Mouse (Mus musculus): ENCODE results near the gene Camk2g. TPM values are rescaled to one million over a fixed set of nuclear protein-coding genes. Genes with fewer than 3 reads are reported as not detected.
"Not testable (repeated sequence)": the region's sequence is repeated elsewhere in the genome, so short reads cannot be mapped to it uniquely, and the experiment has no call there.

The Camk2g gene
- polyA plus RNA-seq, 1 experiment from 2014 or later = 180 TPM

DNA sequence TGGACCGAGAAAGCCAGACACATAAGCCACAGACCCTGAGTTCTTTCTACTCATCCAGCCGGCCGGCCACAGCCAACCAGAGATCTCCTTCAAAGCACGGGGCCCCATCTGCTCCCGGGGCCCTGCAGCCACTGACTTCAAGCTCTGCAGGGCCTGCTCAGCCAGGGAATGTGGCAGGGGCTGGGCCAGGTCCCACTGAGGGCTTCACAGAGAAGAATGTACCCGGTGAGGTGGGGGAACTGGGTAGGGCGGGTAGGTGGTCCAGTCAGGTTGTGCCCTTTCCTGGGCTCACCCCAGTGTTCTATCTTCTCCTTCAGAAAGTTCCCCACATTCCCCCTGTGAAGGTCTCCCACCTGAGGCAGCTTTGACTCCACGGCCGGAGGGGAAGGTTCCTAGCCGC is 75.4 kb downstream of the Camk2g start:
- WGBS = 93% methylated on average over 10 of the region's 10 CpGs
- no peak for ATAC-seq
- H3K9ac ChIP-seq (ENCODE audit: low read depth, low read length) = no peak overlapping the region
- H3K4me1 ChIP-seq (ENCODE audit: control insufficient read depth, insufficient read depth, low read length) = no peaks in the 10 kb centered on the region
- H3K4me2 ChIP-seq (ENCODE audit: low read length) = no peak overlapping the region
- H3K9me3 ChIP-seq (replicated peaks; ENCODE audit: control insufficient read depth, low read length, poor library complexity, severe bottlenecking) = no peaks in the 10 kb centered on the region
- no peak overlapping the region for H3K27ac ChIP-seq (ENCODE audit: low read length)
- H3K36me3 ChIP-seq (ENCODE audit: control insufficient read depth, insufficient read depth, low read length) = peaks cover 76% of the 10 kb centered on the region
- H3K27me3 ChIP-seq (ENCODE audit: control insufficient read depth, insufficient read depth, low read depth, low read length) = no peaks in the 10 kb centered on the region
- H3K4me3 ChIP-seq (ENCODE audit: low read depth, low read length) = no peak overlapping the region

DNA sequence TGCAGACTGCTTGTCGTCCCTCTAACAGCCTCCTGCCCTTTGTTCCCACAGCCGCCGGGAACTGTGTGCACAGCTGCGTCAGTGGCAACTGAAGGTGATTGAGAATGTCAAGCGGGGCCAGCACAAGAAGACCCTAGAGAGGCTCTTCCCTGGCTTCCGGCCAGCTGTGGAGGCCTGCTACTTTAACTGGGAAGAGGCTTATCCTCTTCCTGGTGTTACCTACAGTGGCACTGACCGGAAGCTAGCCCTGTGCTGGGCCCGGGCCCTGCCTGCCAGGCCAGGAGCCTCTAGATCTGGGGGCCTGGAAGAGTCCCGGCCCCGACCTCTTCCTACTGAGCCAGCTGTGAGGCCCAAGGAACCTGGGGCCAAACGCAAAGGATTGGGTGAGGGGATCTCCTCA is 80.1 kb downstream of the Camk2g start:
- Histone ChIP-seq H3K9ac (ENCODE audit: low read depth, low read length) (no peak overlapping the region), H3K9me3 (replicated peaks; ENCODE audit: control insufficient read depth, low read length, poor library complexity, severe bottlenecking) (no peaks in the 10 kb centered on the region), H3K27me3 (ENCODE audit: control insufficient read depth, insufficient read depth, low read depth, low read length) (no peaks in the 10 kb centered on the region), H3K4me3 (ENCODE audit: low read depth, low read length) (no peak overlapping the region), H3K4me2 (ENCODE audit: low read length) (no peak overlapping the region), H3K4me1 (ENCODE audit: control insufficient read depth, insufficient read depth, low read length) (peaks cover 9% of the 10 kb centered on the region), H3K36me3 (ENCODE audit: control insufficient read depth, insufficient read depth, low read length) (peaks cover 72% of the 10 kb centered on the region), H3K27ac (ENCODE audit: low read length) (no peak overlapping the region)
- 78% methylated on average over 10 of the region's 11 CpGs for WGBS
- no peak for ATAC-seq

DNA sequence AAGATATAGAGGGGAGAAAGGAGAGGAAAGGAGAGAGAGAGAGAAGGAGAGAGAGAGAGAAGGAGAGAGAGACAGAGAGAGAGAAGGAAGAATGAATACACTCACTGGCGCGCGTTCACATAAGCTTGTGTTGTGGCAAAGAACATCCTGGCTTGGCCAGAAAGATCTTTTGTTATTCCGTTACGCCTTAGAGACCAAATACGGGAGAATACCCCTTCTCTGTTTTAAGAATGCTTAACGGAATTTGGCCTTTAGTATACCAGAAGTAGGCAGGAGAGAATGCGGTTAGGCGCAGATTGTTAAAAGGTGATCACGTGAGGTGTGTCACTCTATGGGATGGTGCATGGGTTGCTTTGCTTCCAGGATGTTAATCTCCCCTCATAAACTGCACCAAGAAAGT is 85.6 kb downstream of the Camk2g start:
- Histone ChIP-seq H3K9me3 (replicated peaks; ENCODE audit: control insufficient read depth, low read length, poor library complexity, severe bottlenecking) (no peaks in the 10 kb centered on the region), H3K4me1 (ENCODE audit: control insufficient read depth, insufficient read depth, low read length) (peaks cover 28% of the 10 kb centered on the region), H3K27ac (ENCODE audit: low read length) (peak overlapping the region; percentile 96), H3K4me3 (ENCODE audit: low read depth, low read length) (peak overlapping the region; percentile 100), H3K9ac (ENCODE audit: low read depth, low read length) (peak overlapping the region; percentile 99), H3K4me2 (ENCODE audit: low read length) (peak overlapping the region; percentile 68), H3K27me3 (ENCODE audit: control insufficient read depth, insufficient read depth, low read depth, low read length) (no peaks in the 10 kb centered on the region), H3K36me3 (ENCODE audit: control insufficient read depth, insufficient read depth, low read length) (peaks cover 25% of the 10 kb centered on the region)
- ATAC-seq = no peak
- WGBS = 5% methylated on average over 10 of the region's 10 CpGs

DNA sequence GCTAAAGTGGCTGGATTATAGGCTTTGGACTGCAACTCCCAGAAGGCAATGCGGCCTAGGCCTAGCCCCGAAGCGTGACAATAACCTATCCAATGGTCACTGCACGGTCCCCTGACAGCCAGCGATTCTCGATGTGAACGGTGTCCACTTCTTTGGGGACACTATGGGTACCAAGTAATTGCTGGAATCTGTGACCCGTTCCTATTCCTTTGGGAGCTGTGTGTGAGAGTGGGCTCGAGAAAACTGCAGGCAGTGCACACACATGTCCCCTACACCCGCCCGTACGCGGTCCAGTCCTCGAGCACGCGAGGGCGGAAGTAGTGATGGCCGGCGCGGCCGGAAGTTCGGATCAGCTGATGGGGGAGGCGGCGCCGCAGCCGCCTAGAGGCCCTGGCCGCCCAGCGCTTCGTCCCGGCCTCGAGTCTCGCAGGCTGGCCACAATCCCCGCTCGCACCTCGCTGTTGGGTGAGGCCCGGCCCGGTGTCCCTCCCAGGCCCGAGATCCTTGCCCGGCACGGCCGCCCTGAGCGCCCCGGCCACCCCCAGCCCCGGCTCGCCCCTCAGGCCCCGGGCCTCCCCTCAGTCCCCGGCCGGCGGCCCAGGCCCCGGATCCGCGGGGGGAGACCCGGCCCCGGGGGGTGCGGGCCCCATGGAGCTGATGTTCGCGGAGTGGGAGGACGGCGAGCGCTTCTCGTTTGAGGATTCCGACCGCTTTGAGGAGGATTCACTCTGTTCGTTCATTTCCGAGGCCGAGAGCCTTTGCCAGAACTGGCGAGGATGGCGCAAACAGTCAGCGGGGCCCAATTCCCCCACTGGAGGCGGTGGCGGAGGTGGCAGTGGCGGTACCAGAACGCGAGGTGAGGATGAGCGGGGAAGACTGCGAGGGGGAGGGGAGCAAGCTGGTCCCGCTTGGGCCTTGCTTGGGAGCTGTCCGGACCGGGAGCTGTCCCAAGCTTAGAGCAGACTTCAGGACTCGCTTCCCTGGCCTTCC is 86.4 kb downstream of the Camk2g start, which contains the start of gene Zswim8:
Zswim8 (plus strand) TSS at position 352 of the 990 bp plus-strand sequence.
- Histone ChIP-seq H3K9ac (ENCODE audit: low read depth, low read length) (peak within 1 kb of the TSS; percentile 99), H3K9me3 (replicated peaks; ENCODE audit: control insufficient read depth, low read length, poor library complexity, severe bottlenecking) (no peaks in the 10 kb centered on the region), H3K36me3 (ENCODE audit: control insufficient read depth, insufficient read depth, low read length) (peaks cover 19% of the 10 kb centered on the region), H3K4me1 (ENCODE audit: control insufficient read depth, insufficient read depth, low read length) (peaks cover 28% of the 10 kb centered on the region), H3K4me2 (ENCODE audit: low read length) (peak within 1 kb of the TSS; percentile 68), H3K27ac (ENCODE audit: low read length) (peak within 1 kb of the TSS; percentile 96), H3K4me3 (ENCODE audit: low read depth, low read length) (peak within 1 kb of the TSS; percentile 100), H3K27me3 (ENCODE audit: control insufficient read depth, insufficient read depth, low read depth, low read length) (no peaks in the 10 kb centered on the region)
- WGBS = under 1% methylated on average over 72 of the region's 80 CpGs
- peak; percentile 96 for ATAC-seq

DNA sequence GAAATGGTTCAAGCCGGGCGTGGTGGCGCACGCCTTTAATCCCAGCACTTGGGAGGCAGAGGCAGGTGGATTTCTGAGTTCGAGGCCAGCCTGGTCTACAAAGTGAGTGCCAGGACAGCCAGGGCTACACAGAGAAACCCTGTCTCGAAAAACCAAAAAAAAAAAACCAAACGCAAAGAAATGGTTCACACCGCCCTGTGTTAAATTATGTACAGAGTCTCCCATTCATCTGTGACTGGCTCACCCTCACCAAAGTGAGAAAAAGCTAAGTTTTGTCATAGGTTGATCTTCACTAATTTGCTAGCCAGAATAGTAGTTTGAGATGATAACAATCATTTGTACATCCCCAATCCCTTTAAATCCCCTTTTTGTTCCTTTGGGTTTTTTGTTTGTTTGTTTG is 90.4 kb downstream of the Camk2g start:
- Histone ChIP-seq H3K4me3 (ENCODE audit: low read depth, low read length) (peak overlapping the region; percentile 87), H3K9ac (ENCODE audit: low read depth, low read length) (peak overlapping the region; percentile 86), H3K4me2 (ENCODE audit: low read length) (peak overlapping the region; percentile 73), H3K27ac (ENCODE audit: low read length) (peak overlapping the region; percentile 88), H3K4me1 (ENCODE audit: control insufficient read depth, insufficient read depth, low read length) (peaks cover 46% of the 10 kb centered on the region)
- not testable (repeated sequence) for ATAC-seq; H3K9me3 ChIP-seq (replicated peaks; ENCODE audit: control insufficient read depth, low read length, poor library complexity, severe bottlenecking); H3K36me3 ChIP-seq (ENCODE audit: control insufficient read depth, insufficient read depth, low read length); H3K27me3 ChIP-seq (ENCODE audit: control insufficient read depth, insufficient read depth, low read depth, low read length)
- WGBS = 9% methylated on average over 8 of the region's 8 CpGs

DNA sequence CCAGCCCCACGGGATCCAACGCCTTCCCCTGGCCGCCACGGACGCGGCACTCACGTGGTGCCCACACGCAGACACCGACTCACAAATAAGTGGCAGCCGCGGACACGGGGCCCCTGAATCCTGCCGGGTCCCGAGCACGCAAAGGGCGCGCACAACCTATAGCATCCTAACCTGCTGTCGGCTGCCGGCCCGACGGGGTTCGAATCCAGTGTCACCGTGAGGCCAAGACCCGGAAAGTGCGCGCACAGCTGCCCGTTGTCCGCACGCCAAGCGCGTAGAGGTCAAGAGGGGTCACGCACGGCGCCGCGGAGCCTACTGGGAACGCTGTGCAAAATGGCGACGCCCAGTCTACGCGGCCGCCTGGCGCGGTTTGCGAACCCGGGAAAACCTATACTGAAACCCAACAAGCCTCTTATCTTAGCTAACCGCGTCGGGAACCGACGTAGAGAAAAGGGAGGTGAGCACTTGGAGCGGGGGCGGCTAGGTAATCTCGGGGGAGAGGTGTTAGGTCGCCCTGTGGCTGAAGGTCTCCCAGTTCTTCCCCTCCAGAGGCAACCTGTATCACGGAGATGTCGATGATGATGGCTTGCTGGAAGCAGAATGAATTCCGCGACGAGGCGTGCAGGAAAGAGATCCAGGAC is 91.0 kb downstream of the Camk2g start, which contains the start of gene Chchd1:
Chchd1 (plus strand) TSS at position 266 of the 641 bp plus-strand sequence.
- WGBS = under 1% methylated on average over 61 of the region's 61 CpGs
- ATAC-seq = peak; percentile 60
- peaks cover 50% of the 10 kb centered on the region for H3K4me1 ChIP-seq (ENCODE audit: control insufficient read depth, insufficient read depth, low read length)

DNA sequence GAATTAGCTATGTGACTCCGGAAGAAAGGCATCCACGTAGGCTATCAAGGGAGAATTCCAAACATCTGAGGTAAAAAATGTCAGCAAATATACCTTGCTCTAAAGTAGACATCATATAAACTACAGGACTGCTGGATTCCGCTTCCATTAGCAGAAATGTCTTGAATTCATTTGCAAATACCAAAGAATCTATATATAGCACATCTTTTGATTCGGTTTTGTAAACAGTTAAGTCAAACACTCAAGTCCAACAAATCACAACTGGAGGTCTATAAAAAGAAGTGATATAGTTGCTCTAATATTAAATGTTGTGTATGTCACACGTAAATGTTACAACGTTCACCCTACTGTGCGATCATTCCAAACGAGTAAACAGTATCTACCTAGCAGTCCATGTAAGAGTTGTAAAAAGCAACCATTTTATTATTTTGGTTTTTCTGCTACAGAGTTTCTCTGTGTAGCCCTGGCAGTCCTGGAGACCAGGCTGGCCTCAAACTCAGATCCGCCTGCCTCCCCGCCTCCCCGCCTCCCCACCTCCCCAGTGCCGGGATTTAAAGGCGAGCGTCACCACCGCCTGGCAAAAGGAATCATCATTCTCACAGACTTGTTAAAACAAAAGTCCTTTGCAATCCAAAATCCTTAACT is 91.7 kb downstream of the Camk2g start:
- Histone ChIP-seq H3K9ac (ENCODE audit: low read depth, low read length) (peak overlapping the region; percentile 86), H3K36me3 (ENCODE audit: control insufficient read depth, insufficient read depth, low read length) (peaks cover 3% of the 10 kb centered on the region; the same call in 1 of the 2 replicates), H3K27ac (ENCODE audit: low read length) (peak overlapping the region; percentile 88), H3K9me3 (replicated peaks; ENCODE audit: control insufficient read depth, low read length, poor library complexity, severe bottlenecking) (no peaks in the 10 kb centered on the region), H3K4me2 (ENCODE audit: low read length) (peak overlapping the region; percentile 73), H3K27me3 (ENCODE audit: control insufficient read depth, insufficient read depth, low read depth, low read length) (no peaks in the 10 kb centered on the region), H3K4me3 (ENCODE audit: low read depth, low read length) (peak overlapping the region; percentile 87), H3K4me1 (ENCODE audit: control insufficient read depth, insufficient read depth, low read length) (peaks cover 55% of the 10 kb centered on the region)
- ATAC-seq = 0 out of 2 replicates have a peak, but pooled peaks have one; percentile 9
- WGBS = 16% methylated on average over 15 of the region's 15 CpGs

More for the DNA sequence above, 91.0 kb downstream of the Camk2g start, which contains the start of gene Chchd1:
- Histone ChIP-seq H3K9me3 (replicated peaks; ENCODE audit: control insufficient read depth, low read length, poor library complexity, severe bottlenecking) (no peaks in the 10 kb centered on the region), H3K36me3 (ENCODE audit: control insufficient read depth, insufficient read depth, low read length) (peaks cover 3% of the 10 kb centered on the region; the same call in 1 of the 2 replicates), H3K4me3 (ENCODE audit: low read depth, low read length) (peak within 1 kb of the TSS; percentile 87), H3K27ac (ENCODE audit: low read length) (peak within 1 kb of the TSS; percentile 88), H3K9ac (ENCODE audit: low read depth, low read length) (peak within 1 kb of the TSS; percentile 86), H3K27me3 (ENCODE audit: control insufficient read depth, insufficient read depth, low read depth, low read length) (no peaks in the 10 kb centered on the region), H3K4me2 (ENCODE audit: low read length) (peak within 1 kb of the TSS; percentile 73)

DNA sequence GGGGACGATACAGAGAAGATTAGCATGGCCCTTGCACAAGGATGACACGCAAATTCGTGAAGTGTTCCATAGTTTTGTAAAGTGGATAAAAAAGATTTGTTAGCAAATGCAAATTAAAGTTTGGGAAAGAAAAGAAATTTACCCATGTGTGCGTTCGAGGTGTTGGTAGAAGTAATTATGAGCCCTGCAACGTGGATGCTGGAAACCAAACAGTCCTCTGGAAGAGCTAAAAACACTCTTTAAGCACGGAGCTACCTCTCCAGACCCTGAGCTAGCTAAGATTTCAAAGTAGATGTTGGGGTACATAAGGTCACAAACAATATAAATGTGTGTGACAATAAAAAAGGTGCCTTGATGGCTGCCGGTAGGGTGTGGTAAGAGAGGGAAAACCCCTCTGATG is 92.3 kb downstream of the Camk2g start:
- Histone ChIP-seq H3K4me2 (ENCODE audit: low read length) (peak overlapping the region; percentile 73), H3K4me3 (ENCODE audit: low read depth, low read length) (peak overlapping the region; percentile 87; the same call in 1 of the 2 replicates), H3K27ac (ENCODE audit: low read length) (no peak overlapping the region), H3K9ac (ENCODE audit: low read depth, low read length) (peak overlapping the region; percentile 0; the same call in 1 of the 2 replicates), H3K36me3 (ENCODE audit: control insufficient read depth, insufficient read depth, low read length) (peaks cover 3% of the 10 kb centered on the region; the same call in 1 of the 2 replicates), H3K4me1 (ENCODE audit: control insufficient read depth, insufficient read depth, low read length) (peaks cover 59% of the 10 kb centered on the region), H3K27me3 (ENCODE audit: control insufficient read depth, insufficient read depth, low read depth, low read length) (no peaks in the 10 kb centered on the region), H3K9me3 (replicated peaks; ENCODE audit: control insufficient read depth, low read length, poor library complexity, severe bottlenecking) (no peaks in the 10 kb centered on the region)
- WGBS = 83% methylated on average over 8 of the region's 8 CpGs
- ATAC-seq = no peak

Data from midbrain, embryonic 16.5 days (tissue).